In genomic region chr11:80384461-80384860, GRCm38 (mm10) we compare ENCODE assay signal across 8 mouse cellular contexts. TPM values are rescaled to one million over a fixed set of nuclear protein-coding genes. Genes with fewer than 3 reads are reported as not detected.
A peak's percentile ranks its signal among the peaks of the same experiment; 100 is the strongest.
DNase-seq lines count a peak whose midpoint lies in the region; ATAC-seq lines count a peak whose summit lies in the region.

No protein-coding gene starts in this region.

- peak overlapping the region; percentile 85 for H3K4me2 ChIP-seq in heart, embryonic 12.5 days
- H3K4me2 ChIP-seq in hindbrain, embryonic 11.5 days (replicated peaks; ENCODE audit: low read depth, low read length), result peak overlapping the region; percentile 75
- H3K4me2 ChIP-seq in midbrain, embryonic 11.5 days, result peak overlapping the region; percentile 88

- no peaks in the 10 kb centered on the region for H3K27me3 ChIP-seq in heart, embryonic 12.5 days (replicated peaks)
- no peaks in the 10 kb centered on the region for H3K27me3 ChIP-seq in hindbrain, embryonic 11.5 days (ENCODE audit: control insufficient read depth, insufficient read depth, low read length)
- no peaks in the 10 kb centered on the region for H3K27me3 ChIP-seq in midbrain, embryonic 11.5 days (ENCODE audit: control insufficient read depth, insufficient read depth, low read length)

- intact Hi-C loops in heart, postnatal 25 days (cut with DNase I), result no loop called here

- ATAC-seq in heart, embryonic 12.5 days (ENCODE audit: insufficient number of reproducible peaks, low FRiP score), result no peak
- ATAC-seq in hindbrain, embryonic 11.5 days (ENCODE audit: low FRiP score), result no peak
- no peak for ATAC-seq in midbrain, embryonic 11.5 days (ENCODE audit: low FRiP score)

- DNase-seq in heart, postnatal 25 days (ENCODE audit: low spot score), result no peak
- peak; percentile 26 for DNase-seq in adipocyte (ENCODE audit: low spot score)
- DNase-seq in hindbrain, embryonic 11.5 days (ENCODE audit: low spot score), result no peak
- peak; percentile 85 for DNase-seq in midbrain, embryonic 11.5 days (ENCODE audit: low spot score, missing footprints)
- no peak for DNase-seq in cerebellum, adult 8-10 months
- DNase-seq in urinary bladder, postnatal 25 days (ENCODE audit: low spot score), result no peak
- no peak for DNase-seq in natural killer cell, adult 2 months (ENCODE audit: low spot score in 2 of 2)

- no peak overlapping the region; the same call in 1 of the 2 replicates for H3K27ac ChIP-seq in heart, embryonic 12.5 days (ENCODE audit: poor library complexity, severe bottlenecking)
- no peak overlapping the region for H3K27ac ChIP-seq in hindbrain, embryonic 11.5 days (ENCODE audit: low read depth, low read length)
- no peak overlapping the region for H3K27ac ChIP-seq in midbrain, embryonic 11.5 days (ENCODE audit: low read depth, low read length)

- peak overlapping the region; percentile 77 for H3K9ac ChIP-seq in heart, embryonic 12.5 days
- H3K9ac ChIP-seq in hindbrain, embryonic 11.5 days (ENCODE audit: low read depth, low read length), result peak overlapping the region; percentile 68
- H3K9ac ChIP-seq in midbrain, embryonic 11.5 days (ENCODE audit: low read length), result peak overlapping the region; percentile 55

- peaks cover 31% of the 10 kb centered on the region for H3K36me3 ChIP-seq in heart, embryonic 12.5 days
- H3K36me3 ChIP-seq in hindbrain, embryonic 11.5 days (ENCODE audit: control insufficient read depth, insufficient read depth, low read length), result peaks cover 5% of the 10 kb centered on the region
- H3K36me3 ChIP-seq in midbrain, embryonic 11.5 days (ENCODE audit: control insufficient read depth, insufficient read depth, low read length), result peaks cover 17% of the 10 kb centered on the region; the same call in 1 of the 2 replicates

- peaks cover 19% of the 10 kb centered on the region for H3K4me1 ChIP-seq in heart, embryonic 12.5 days (replicated peaks)
- H3K4me1 ChIP-seq in hindbrain, embryonic 11.5 days (replicated peaks; ENCODE audit: control insufficient read depth, insufficient read depth, low read length), result peaks cover 2% of the 10 kb centered on the region; the same call in 1 of the 2 replicates
- peaks cover 21% of the 10 kb centered on the region for H3K4me1 ChIP-seq in midbrain, embryonic 11.5 days (ENCODE audit: control insufficient read depth, insufficient read depth, low read length)

- H3K4me3 ChIP-seq in heart, embryonic 12.5 days, result peak overlapping the region; percentile 69
- peak overlapping the region; percentile 95 for H3K4me3 ChIP-seq in hindbrain, embryonic 11.5 days (ENCODE audit: low read depth, low read length)
- H3K4me3 ChIP-seq in midbrain, embryonic 11.5 days (ENCODE audit: low read depth, low read length), result peak overlapping the region; percentile 98

- no peaks in the 10 kb centered on the region for H3K9me3 ChIP-seq in heart, embryonic 12.5 days (replicated peaks)
- H3K9me3 ChIP-seq in hindbrain, embryonic 11.5 days (ENCODE audit: control insufficient read depth, low read length), result no peaks in the 10 kb centered on the region
- H3K9me3 ChIP-seq in midbrain, embryonic 11.5 days (ENCODE audit: control insufficient read depth, low read length), result no peaks in the 10 kb centered on the region

RNA-seq across cellular contexts. Expression of gene Zfp207, which starts 1.4 kb away (rescaled TPM):
- 168 and 169 TPM in 2 replicates for polyA plus RNA-seq in heart, embryonic 12.5 days (2016; fragmentation: Nextera tagmentation; extraction: Ambion mirVana)
- total RNA-seq in heart, postnatal 25 days (2021), result 10 to 100 TPM; 68.5 to 79.5 TPM
- 332 and 351 TPM in 2 replicates for polyA plus RNA-seq in hindbrain, embryonic 11.5 days (2014; fragmentation: Nextera tagmentation; extraction: Ambion mirVana)
- polyA plus RNA-seq in midbrain, embryonic 11.5 days (2014; fragmentation: Nextera tagmentation; extraction: Ambion mirVana), result 338 and 371 TPM in 2 replicates

RNA-seq across cellular contexts. Expression of gene 5730455P16Rik, which starts 6.6 kb away (rescaled TPM):
- 17.0 and 17.3 TPM in 2 replicates for polyA plus RNA-seq in heart, embryonic 12.5 days (2016; fragmentation: Nextera tagmentation; extraction: Ambion mirVana)
- total RNA-seq in heart, postnatal 25 days (2021), result 10 to 100 TPM; 22.1 to 22.9 TPM
- polyA plus RNA-seq in hindbrain, embryonic 11.5 days (2014; fragmentation: Nextera tagmentation; extraction: Ambion mirVana), result 24.9 and 25.2 TPM in 2 replicates
- polyA plus RNA-seq in midbrain, embryonic 11.5 days (2014; fragmentation: Nextera tagmentation; extraction: Ambion mirVana), result 21.6 and 26.5 TPM in 2 replicates

RNA-seq across cellular contexts. Expression of gene Psmd11, which starts 44.0 kb away (rescaled TPM):
- polyA plus RNA-seq in heart, embryonic 12.5 days (2016; fragmentation: Nextera tagmentation; extraction: Ambion mirVana), result 213 and 214 TPM in 2 replicates
- total RNA-seq in heart, postnatal 25 days (2021), result 100 to 1,000 TPM; 104 to 112 TPM
- 354 and 383 TPM in 2 replicates for polyA plus RNA-seq in hindbrain, embryonic 11.5 days (2014; fragmentation: Nextera tagmentation; extraction: Ambion mirVana)
- polyA plus RNA-seq in midbrain, embryonic 11.5 days (2014; fragmentation: Nextera tagmentation; extraction: Ambion mirVana), result 347 and 375 TPM in 2 replicates

Comparison
In these comparisons a context has a peak if more than half of its experiments do, and no peak if none do; other contexts are left out.
1. DNase-seq: peak in adipocyte (single experiment) and midbrain, embryonic 11.5 days (single experiment); none in heart, postnatal 25 days (single experiment), hindbrain, embryonic 11.5 days (single experiment), cerebellum, adult 8-10 months (single experiment), urinary bladder, postnatal 25 days (single experiment) and natural killer cell, adult 2 months (0 of 2).
2. Peak in every context shown above with its lines, with median percentiles within 50 percentile points of each other: H3K4me2 ChIP-seq, H3K4me3 ChIP-seq and H3K9ac ChIP-seq.